Mouse (Mus musculus) 3T3-L1 (cell line): Measurements from ENCODE around the gene Kalrn.

Experiments
- DNase-seq: peaks from one replicate; pipeline ENCODE4 v3.0.0-alpha.2; 2015; ENCODE audit warnings: low read depth, low spot score

Kalrn gene

DNA sequence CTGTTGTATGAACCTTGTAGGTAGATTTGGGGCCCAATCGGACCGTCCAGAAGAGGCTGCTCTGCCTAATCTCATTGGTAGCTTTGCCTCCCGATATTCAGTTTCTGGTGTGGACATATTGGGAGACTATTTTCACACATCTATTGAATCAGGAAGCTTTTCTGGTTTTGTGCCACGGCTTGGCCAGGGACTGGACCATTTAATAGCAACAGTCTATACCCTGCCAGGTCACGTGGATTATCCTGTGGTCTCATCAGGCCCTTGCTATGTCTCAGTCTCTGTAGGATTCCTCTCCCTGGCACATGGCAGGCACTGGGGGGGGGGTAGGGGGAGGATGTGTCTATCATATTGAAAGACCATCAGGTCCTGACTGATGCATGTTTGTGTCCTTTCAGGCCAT, 633.2 kb downstream of the Kalrn start:
- DNase-seq: no peak

DNA sequence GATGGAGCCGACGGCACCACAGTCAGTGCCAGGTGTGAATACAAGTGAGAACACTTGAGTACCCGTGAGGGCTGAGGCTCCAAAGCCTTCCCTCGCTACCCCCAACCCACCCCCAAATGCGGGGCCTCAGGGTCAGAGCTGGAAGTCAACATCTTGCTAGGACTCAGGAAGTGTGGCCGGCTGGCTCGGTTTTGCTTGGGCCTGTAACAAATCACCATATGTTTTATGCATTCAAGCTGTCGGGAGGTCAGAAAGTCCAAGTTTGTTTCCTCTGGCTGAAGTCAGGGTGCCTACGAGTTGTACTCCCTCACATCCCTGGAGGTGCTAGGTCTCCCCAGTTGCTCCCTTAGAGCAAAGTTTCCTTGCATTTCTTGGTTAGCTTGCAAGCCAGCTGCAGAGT, 633.7 kb downstream of the Kalrn start:
- no peak for DNase-seq

DNA sequence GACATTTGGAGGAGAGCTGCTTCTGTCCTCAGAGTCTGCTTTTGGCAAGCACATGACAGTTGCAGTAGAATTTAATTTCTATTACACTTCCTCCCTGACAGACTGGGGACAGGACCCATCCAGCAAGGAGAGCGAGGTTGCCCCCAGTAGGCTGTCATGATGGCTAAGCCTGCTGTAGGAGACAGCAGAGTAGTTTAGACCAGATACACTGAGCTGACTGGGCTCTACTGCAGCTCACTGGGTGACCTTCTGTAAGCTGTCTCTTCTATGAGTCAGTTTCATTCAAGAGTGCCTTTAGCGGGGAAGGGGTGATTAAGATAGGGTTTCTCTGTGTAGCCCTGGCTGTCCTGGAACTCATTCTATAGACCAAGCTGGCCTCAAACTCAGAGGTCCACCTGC, 634.2 kb downstream of the Kalrn start:
- DNase-seq: no peak

DNA sequence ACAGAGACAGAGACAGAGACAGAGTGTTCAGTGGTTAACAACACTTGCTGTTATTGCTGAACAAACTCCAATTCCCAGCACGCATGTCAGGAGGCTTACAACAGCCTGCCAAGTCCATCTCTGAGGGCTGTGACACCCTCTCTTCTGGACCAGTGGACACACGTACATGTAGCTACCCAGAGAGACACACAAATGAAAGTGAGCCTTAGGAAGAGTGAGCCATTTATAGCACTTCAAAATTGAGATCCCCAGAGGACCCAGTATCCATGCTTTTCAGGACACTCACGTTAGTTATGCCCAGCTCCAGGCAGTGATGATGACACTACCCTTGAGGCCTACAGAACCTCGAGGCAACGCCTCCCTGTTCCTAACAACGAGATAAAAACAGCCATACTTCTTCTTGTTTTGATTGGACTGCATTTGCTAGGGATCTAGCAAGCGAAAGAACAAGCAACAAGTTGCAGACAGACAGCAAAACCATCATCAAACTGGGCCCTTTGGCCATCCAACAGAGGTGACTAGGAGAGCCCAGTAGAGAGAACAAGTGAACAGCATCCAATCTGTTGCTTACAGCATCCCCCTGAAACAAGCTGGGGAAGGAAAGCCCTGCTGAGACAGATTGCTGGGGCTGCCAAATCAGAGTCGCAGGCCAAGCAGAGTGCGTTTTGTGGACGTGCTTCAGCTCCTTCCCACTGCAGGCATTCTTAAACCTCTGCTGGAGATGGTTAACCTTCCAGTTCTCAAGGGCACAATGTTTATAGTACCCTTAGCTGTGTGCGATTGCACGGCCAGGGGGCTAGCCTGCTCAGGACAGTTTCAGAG, 634.8 kb downstream of the Kalrn start:
- no peak for DNase-seq

DNA sequence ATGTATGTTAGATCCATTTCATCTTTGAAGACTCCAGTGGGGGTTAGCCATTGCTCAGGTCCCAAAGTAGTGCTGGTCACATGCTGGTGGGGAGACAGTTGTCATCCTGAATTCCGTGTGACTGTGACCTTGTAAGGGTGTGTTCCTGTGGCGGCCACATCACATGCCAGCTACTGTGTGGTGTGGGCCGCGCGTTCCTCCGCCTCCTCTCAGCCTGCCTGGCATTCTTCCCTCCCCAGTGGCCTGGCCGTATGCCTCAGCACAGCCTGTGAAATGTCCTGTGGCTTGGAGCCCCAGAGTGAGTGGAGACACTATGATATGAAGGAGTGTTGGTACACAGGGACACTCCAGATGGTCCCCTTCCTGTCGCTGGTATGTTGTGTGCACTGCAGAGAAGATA, 635.8 kb downstream of the Kalrn start:
- DNase-seq: peak; percentile 23

DNA sequence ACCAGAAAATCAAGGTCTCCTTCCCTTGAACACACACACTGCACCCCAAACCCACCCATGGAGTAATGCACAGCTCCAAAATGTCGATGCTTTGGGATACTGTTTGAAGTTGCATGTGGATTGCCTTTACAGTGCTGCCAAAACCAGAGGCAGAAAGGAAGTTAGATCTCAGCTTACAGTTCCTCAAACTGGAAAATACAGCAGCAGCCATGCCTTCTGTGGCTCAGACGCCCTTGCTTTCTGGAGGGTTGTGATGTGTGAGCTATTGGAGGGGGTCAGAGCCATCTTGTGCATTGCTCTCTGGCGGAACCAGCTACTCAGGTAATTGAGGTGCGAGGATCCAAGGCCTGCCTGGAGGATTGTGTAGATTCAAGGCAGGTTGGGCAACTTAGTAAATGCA, 636.4 kb downstream of the Kalrn start:
- DNase-seq: no peak

DNA sequence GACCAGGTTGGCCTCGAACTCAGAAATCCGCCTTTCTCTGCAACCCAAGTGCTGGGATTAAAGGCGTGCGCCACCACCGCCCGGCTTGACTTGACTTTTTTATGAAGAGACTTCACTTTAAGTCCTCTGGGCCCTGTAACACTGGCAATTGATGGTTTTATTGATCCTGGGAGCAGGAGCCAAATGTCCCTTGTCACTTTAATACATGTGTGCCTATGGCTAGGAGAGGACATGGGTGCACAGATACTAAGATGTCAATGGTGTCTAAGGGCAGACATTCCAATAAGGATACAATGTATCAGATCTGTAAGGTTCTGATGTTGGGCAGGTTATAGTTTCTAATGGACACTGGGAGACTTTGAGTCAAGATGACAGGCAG, 637.9 kb downstream of the Kalrn start:
- DNase-seq: no peak

DNA sequence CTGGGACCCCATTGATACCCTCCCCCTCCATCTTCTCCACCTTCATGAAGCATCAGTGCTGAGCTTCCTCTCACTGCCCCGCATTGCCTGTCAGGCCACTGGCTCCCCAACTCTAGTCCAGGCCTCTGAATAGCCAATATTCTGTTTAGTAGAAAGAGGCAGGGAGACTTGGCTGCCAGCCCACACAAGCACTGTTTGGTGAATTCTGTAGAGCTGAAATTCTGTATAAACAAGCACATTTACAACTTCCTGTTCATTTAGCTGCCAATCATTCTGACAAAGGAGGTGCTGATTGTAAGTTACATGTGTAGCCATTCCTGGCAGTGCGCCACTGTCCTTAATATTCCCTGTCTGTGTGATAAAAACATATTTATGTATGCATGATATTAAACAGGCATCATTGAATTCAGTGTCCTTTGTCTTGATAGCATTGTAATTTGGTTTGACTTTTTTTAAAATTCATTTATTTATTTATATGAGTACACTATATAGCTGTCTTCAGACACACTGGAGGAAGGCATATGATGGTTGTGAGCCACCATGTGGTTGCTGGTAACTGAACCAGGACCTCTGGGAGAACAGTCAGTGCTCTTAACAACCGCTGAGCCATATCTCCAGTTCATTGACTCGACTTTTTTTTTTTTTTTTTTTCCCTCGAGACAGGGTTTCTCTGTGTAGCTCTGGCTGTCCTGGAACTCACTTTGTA, 638.5 kb downstream of the Kalrn start:
- DNase-seq: peak; percentile 55

DNA sequence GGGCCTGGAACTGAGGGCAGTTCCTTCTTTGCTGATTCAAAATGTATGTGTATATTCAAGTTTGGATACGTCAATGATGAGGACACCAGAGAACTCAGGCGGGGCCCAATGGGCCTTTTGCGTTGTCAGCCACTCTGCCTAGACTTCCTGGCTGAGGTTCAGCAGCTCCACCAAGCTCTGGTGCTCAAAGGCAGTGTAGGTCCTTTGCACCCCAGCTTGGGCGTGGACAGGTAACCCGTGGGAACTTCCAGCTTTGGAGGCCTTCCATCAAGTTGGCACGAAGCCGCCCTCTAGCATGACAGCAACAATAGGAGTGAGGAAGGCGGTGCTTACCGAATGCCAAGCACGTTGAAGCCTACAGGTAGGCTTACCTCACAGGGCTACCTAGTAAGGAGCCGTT, 639.9 kb downstream of the Kalrn start:
- no peak for DNase-seq

DNA sequence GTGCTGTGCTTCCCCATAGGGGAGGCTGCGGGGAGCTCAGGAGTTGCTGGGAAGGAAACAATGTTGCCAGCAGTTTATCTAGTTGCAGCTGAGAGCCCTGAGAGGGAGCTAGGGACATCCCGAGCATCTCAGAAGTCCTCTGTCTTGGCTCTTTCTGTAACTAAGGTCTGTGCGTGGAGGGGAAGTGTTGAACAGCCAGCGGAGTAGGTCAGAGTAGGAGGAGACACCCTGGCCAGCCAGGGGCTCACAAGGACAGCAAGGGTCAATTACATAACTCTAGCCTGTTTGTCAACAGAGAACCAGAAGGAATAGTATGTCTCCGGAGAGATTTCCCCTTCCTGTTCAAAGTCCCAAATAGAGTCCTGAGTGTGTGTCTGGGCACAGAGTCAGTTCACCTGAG, 641.2 kb downstream of the Kalrn start:
- DNase-seq: no peak

DNA sequence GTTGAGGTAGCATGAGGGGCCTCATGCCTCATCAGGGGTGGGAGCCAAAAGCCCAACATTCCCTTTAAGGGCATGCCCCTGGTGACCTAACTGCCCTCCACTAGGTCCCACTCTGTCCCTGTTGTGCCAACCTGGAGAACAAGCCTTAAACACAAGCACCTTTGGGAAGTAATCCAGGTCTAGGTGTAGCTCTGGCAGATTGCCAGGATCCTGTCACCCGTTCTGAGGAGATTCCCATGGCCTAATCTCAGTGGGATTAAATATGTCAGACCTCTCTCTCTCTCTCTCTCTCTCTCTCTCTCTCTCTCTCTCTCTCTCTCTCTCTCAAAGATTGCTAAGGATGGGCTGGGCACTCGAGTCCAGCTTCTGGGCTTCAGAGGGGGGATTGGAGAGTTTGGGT, 641.6 kb downstream of the Kalrn start:
- DNase-seq: no peak

DNA sequence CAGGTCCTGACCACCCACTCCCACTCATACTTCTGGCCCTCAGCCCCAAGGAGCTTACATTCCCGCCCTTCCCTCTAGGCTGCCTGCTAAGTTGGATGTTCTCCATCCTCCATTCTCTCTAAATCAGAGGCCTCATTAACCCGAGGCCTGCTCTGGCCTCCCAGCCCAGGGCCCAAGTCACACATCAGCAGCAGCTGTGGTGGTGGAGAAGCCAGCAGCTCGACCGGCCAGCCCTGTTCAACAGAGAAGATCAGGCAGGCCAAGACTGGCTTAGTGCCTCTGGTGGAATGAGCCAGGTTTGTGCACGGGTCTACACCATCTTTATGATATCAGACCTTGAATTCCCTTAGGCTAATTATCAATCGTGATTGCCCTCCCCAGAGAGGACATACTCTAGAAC, 642.5 kb downstream of the Kalrn start:
- no peak for DNase-seq

DNA sequence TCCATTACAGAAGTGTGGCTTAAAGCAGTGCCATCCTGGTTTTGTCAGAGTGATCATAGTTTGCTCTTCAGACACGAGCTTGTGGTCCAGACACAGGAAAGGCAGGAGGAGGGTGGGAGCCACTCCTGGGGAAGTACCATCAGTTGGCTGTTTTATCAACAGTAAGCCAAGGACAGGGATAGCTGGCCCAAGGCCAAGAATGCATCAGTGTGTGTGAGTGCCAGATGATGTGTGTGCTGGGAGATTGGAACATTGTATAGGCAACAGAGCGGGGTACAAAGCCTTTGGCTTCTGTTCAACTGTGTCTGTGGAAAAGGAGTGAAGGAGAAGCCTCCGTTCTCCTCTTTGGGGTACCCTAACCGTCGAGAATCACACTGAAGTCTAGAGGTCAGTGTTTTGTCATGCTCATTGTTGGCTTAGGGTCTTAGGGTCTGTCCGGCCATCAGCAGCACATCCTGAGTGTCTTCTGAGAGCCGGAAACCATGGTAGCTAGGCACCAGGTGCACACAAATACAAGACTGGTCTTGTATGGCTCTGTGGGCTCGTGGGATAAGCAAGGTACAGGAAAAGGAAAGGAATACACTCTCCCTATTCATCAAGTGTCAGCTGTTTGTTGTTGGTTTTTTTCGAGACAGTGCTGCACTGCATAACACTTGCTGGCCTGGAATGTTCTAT, 644.4 kb downstream of the Kalrn start:
- DNase-seq: peak; percentile 40

DNA sequence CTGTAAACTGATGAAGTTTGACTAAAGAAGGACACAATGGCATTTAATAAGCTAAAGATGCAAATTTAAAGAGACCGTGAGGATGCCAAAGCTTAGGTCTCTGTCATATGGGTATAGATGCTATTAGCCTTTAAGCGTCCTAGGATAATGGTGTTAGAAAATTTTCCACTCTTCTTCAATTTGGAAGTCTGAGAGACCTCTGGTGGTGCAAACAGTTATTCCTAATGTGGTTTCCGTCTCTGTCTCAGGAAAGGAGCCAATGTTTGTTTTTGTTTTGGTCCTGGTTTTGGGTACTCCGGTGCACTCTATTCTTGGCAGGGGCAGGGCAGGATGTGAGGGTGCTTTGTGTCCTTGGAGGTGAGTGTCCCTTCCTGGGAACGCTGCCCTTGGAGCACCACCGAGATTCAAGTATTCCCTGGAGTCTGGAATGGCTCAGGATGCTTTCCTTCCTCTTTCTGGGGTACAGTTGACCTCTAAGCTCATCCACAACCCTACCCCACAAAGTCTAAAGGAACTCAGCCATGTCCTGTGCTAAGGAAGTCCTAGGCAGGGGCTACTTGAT, 646.0 kb downstream of the Kalrn start:
- DNase-seq: no peak

DNA sequence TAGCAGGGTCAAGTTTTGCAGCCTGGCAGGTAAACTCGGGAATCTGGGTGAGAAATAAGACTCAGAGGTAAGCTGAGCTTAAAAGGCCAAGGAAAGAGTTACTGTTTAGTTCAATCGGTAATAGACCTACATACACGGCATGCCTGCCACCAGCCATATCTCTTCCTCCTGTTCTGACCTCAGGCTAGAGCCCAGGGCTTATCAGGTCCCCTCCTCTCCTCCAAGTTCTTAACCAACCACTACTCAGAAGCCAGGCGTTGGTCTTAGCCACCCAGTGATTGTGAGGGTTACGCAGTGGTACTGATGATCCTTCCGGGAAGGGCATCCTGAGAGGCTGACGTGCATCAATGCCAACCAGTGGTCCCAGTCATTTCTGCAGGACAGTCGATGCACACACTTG, 649.6 kb downstream of the Kalrn start:
- no peak for DNase-seq

DNA sequence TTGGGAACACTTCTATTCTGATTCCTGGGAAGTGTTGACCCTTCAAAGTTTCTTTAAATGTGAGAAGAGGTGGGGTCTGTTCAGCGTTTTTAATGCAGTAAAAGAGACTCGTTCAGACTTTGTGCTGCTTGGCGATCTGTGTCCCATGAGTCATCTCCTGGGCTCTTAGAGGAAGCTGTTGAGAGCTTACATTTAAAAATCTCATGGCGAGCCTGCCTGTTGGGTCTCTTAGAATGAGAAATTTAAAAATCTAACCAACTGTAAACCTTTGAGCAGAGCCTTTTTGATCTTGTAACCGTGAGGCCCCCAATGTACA, 650.4 kb downstream of the Kalrn start:
- DNase-seq: peak; percentile 83

DNA sequence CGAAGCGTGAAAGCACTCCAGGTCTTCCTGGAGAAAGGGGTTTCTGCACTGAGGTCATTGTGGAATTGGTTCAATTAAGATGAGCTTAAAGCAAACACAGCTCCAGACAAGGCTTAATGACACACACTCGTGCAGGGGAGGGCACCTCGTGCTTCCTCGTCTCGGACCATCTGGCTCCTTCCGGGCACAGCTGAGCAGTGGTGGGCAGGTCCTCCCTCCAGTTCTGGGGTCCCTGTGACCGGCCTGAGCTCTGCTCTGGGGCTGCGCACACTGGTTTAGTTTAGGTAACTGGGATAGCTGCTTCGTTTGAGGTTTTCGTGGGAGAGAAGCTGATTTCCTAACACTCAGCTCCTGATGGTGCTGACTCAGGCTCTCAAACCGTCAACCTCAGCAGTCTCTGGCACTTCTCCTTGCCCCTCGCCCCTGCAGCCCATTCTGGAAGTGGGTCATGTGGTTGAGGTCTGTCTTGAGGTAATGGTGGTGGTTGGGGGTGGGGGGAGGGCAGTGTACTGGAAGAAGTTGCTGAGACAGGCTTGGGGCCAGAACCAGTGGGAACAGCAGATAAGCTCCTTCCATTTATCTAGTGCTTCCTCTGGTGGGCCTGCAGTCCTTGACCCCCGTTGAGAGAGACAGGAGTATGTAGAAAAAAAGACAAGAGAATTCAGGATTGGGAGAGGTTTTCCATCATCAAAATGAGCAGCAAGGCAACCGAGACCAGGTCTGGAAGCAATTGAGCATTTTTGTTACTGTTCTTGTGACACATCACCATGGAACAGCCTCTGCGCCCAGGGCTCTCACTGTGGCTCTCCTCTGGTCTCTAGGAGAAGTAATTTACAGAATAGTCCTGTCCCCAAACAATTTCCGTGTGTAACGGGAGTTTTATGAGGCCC, 651.0 kb downstream of the Kalrn start:
- DNase-seq: peak; percentile 84

DNA sequence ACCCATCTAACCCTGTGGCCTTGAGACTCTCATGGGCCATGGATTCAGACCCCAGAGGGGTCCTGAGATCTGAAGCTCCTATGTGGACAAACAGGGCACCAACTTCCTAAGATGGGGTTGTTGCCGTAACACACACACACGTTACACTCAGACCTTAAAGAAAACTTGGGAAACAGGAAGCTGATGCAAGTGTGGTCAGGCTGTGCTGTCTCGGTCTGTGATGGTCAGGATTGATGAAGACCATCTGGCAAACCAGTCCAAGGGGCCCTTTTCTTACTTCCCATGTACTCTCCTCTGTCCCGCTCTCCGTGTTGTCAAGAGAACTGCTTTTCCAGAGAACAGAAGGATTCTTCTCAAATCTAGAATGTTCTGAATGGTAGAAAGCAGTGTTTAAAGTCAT, 651.8 kb downstream of the Kalrn start:
- DNase-seq: peak; percentile 68
